Mouse (Mus musculus) neutrophil, adult 5-6 weeks (primary cell): ENCODE measurements around the gene Rerg. TPM values are rescaled to one million over a fixed set of nuclear protein-coding genes. Genes with fewer than 3 reads are reported as not detected.
"Not testable (repeated sequence)": the region's sequence is repeated elsewhere in the genome, so short reads cannot be mapped to it uniquely, and the experiment has no call there.

Experiments
- ATAC-seq: fragments of 151-379, 151-347 bp; 2 replicates; pipeline ENCODE4 v1.8.0; 2017; ENCODE audit warnings: mild to moderate bottlenecking, moderate TSS enrichment; ENCODE audit not compliant: insufficient number of reproducible peaks, poor library complexity, low FRiP score, severe bottlenecking; ENCODE audit errors: extremely low read depth
- total RNA-seq: library from RNA; stranded (forward); fragments of 200-1000 nt; gene quantifications from 2 replicates; pipeline ENCODE4 v1.2.3, GENCODE M21; 2017

Gene Rerg
- total RNA-seq, 1 experiment from 2014 or later, result not detected

- ATAC-seq, result no peak
Measured at GRCm38 (mm10) chr6:137053006-137053405, 117.3 kb downstream of the Rerg start.

GRCm38 (mm10) chr6:137047036-137047435 is 123.3 kb downstream of the Rerg start:
- ATAC-seq, result no peak

GRCm38 (mm10) chr6:137045011-137045504 is 125.2 kb downstream of the Rerg start:
- no peak for ATAC-seq

- ATAC-seq, result not testable (repeated sequence)
Measured at GRCm38 (mm10) chr6:137035611-137036395, 134.5 kb downstream of the Rerg start.

- ATAC-seq, result no peak
Measured at GRCm38 (mm10) chr6:137030611-137031097, 139.6 kb downstream of the Rerg start.

- no peak for ATAC-seq
Measured at GRCm38 (mm10) chr6:137029931-137030610, 140.2 kb downstream of the Rerg start.

- ATAC-seq, result no peak
Measured at GRCm38 (mm10) chr6:137025461-137025860, 144.8 kb downstream of the Rerg start.

- ATAC-seq, result no peak
Measured at GRCm38 (mm10) chr6:137024541-137024940, 145.8 kb downstream of the Rerg start.

- ATAC-seq, result no peak
Measured at GRCm38 (mm10) chr6:137017216-137017973, 152.9 kb downstream of the Rerg start.

GRCm38 (mm10) chr6:137014346-137014745 is 156.0 kb downstream of the Rerg start:
- ATAC-seq, result no peak

- ATAC-seq, result no peak
Measured at GRCm38 (mm10) chr6:137011187-137011586, 159.1 kb downstream of the Rerg start.

Other genes with a start within 250 kb of the Rerg start
- 12.0 and 12.5 TPM in 2 replicates for gene Erp27, start 248.3 kb downstream of the Rerg start, total RNA-seq
- 0.35 TPM in 1 of 2 replicates, not detected in the other for gene Pde6h, start 246.7 kb downstream of the Rerg start, total RNA-seq
- gene Arhgdib, start 228.6 kb downstream of the Rerg start, total RNA-seq, result 1,086 and 1,117 TPM in 2 replicates
- gene Ptpro, start 81.8 kb upstream of the Rerg start, total RNA-seq, result 7.3 and 9.8 TPM in 2 replicates